Mouse (Mus musculus) kidney, adult 2 months (tissue): ENCODE data around the gene Apob.

Experiments
- CTCF ChIP-seq: fragments of 200-500 bp; conservative IDR thresholded peaks from 2 replicates; pipeline ENCODE4 v1.5.1; 2011; ENCODE audit warnings: low read depth, mild to moderate bottlenecking, control low read depth, low read length, moderate library complexity, mixed read lengths; ENCODE audit not compliant: insufficient read depth, insufficient read length
- POLR2A ChIP-seq: fragments of 200-500 bp; IDR thresholded peaks from one replicate; pipeline ENCODE4 v1.6.1; 2011; ENCODE audit warnings: low read depth, low read length, control low read depth

DNA sequence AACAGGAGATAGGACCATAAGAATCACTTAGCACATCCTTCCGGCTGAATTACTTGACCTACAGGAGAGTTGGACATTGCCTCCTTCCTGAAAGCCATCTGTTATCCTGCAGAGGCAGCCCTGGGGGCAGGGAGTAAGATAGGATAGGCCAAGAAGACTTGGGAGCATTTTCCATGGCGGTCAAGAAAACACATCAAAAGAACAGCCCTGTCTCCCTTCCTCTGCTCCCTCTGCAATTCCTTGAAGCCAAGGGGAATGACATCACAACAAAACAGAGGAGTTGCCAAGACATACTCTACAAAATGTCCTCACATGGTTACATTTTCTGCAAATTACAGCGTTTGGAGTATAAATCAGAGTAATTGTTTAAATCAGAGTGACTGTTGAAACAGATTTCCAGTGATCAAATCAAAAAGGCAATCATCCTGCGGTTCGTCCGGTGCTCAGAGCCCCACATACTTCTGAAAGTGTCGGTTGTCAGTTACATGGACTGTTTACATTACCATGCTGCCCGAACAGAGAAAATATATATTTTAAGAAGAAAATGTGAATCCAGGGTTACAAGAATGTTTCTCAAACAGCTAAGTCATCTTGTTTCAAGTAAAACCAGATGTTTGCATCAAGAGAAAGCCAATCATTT is 78.7 kb downstream of the Apob start:
- no peak for TF ChIP-seq POLR2A
- no peak for TF ChIP-seq CTCF
